Mouse (Mus musculus) G1E (cell line): ENCODE measurements around the gene Hs3st3b1.

Source experiments
- CTCF ChIP-seq: IDR thresholded peaks from 2 replicates; pipeline ENCODE4 v1.5.1; 2012; ENCODE audit warnings: low read depth, low read length, inconsistent platforms, mixed read lengths
- TAL1 ChIP-seq: conservative IDR thresholded peaks from 2 replicates; pipeline ENCODE4 v1.6.1; 2012; ENCODE audit warnings: low read depth, low read length, inconsistent platforms, mixed read lengths

GRCm38 (mm10) chr11:63879261-63879660 is 42.8 kb downstream of the Hs3st3b1 start:
- TF ChIP-seq CTCF (no peak), TAL1 (no peak)
